Mouse (Mus musculus) spleen, postnatal 36 days (tissue): ENCODE measurements around the gene Prm2.
"Not testable (repeated sequence)": the region's sequence is repeated elsewhere in the genome, so short reads cannot be mapped to it uniquely, and the experiment has no call there.

Experiments
- DNase-seq, 2 experiments: peaks; one replicate each; pipeline ENCODE4 v3.0.0; 2022; ENCODE audit warnings: low spot score in 2 of 2, mixed read lengths in 1 of 2

The Prm2 gene

DNA sequence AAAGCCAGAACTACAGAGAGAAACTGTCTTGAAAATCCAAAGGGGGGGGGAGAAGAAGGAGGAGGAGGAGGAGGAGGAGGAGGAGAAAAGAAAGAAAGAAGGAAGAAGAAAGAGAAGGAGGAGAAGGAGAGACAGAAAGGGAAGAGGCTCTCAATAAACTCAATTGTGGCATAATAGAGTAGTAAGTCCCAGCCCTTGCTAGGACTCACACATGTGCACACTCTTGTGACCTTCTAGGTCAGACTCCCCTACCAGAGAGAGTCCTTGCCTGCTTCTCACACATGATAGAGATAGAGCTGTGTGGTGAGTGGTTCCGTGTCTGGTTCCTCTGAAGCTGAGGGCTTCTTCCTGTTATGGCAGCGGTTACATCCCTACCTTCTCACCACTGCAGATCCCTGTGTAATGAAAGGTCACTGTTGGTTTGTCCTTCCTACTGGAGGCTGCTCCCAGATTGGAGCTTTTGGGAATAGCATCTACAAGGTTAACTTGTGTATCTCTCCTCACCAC lies 17.0 kb upstream of the Prm2 start, which contains the start of gene Gm11172:
Gm11172 (plus strand) TSS at position 51 of the 507 bp plus-strand sequence.
- no peak for DNase-seq

DNA sequence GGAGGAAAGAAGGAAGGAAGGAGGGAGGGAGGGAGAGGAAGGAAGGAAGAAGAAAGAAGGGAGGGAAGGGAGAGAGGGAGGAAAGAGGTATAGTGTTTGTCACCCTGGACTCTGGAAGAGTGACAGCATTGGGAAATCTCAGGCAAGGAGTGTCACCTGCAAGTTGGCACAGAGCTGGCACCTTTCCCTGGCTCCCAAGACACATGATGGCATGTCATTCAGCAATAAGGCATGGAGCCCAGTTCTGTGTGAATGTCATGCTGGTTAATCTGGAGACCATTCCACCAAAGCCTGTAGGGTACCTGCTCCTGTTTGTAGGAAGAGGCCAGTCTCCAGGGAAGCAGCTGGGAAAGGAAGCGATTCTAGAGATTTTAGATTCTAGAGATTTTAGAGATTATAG lies 14.4 kb upstream of the Prm2 start:
- DNase-seq: no peak

DNA sequence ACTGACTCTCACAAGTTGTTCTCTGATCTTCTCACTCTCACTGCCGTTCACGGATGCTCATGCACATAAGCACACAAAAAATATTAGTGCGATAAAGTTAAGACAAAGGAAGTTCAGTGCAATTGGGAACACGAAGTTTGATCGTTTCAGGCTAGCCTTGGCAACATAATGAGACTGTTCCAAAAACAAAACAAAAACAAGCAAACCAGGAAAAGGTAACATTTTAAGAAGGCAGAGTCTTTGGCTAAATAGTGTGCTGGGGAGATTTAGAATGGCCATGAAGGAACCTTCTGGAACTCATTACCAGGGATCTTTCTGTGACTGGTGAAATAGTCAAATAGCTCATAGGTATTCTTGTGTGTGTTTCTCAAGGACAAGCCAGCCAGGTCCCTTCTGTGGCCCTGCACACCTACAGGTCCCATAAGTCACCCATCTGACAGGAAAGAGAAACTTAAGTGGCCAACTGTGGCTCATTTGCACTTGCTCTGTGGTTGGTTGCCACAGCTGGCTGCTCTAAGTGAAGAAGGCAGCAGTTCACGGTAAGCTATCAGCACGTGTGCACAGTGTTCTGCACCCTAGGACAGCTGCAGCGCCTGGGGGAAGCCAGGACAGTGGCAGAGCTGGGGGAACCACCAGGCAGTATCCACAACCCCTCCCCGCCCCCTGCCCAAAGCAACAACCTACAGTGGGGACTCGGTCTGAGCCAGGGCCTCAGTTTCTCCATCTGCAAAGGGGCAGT lies 10.0 kb upstream of the Prm2 start, which contains the start of gene Prm1:
Prm1 (minus strand) TSS at position 51 of the 739 bp plus-strand sequence.
- DNase-seq: peak; percentile 64 to 67

DNA sequence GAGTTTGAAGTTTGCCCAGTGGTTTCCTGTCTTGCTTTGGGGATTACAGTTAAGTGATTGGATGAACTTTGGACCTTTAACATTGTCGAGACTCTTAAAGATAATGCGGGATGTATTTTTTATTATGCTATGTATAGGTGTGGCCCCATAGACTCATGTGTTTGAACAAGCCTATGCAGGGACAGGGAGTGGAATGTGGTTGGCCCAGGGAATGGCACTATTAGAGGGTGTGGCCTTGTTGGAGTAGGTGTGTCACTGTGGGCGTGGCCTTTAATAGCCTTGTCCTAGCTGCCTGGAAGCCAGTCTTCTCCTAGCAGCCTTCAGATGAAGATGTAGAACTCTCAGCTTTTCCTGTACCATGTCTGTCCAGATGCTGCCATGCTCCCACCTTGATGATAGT lies 6.5 kb upstream of the Prm2 start:
- not testable (repeated sequence) for DNase-seq

DNA sequence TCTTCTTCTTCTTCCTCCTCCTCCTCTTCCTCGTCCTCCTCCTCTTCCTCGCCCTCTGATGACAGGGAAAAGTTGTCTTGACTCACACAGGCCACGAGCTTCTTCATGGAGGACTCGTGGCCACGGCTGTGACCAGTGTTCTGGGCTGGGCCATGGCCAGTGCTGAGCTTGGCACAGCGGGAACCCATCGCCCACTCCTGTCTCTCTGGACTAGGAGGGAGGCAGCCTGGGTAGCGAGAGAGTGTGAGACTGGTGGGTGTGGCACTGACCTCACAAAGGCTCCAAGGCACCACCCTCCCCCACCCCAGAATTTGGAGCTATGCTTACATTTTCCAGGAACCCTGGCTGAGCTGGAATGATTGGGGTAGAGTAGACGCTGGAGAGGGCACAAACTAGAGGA lies 5.2 kb downstream of the Prm2 start, which contains the start of gene Prm3:
Prm3 (minus strand) TSS at position 213 of the 400 bp plus-strand sequence.
- DNase-seq: no peak

DNA sequence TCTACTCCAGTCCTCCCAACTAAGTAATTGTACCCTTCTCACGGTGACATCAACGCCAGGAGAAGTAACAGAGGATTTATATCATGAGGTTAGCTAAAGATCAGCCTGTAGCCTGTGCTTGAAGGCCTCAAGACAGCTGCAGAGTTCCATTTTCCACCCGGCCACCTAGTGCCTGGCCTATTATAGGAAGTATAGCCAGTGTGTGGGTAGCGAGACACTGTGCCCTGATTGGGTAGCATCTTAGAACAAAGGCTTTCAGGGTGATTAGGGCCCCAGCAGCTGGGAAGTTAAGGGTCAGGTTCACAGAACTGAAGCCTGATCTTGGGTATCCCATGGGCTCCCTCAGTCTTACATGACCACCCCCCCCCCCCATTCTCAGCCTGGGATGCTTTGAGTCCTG lies 7.1 kb downstream of the Prm2 start:
- no peak for DNase-seq

DNA sequence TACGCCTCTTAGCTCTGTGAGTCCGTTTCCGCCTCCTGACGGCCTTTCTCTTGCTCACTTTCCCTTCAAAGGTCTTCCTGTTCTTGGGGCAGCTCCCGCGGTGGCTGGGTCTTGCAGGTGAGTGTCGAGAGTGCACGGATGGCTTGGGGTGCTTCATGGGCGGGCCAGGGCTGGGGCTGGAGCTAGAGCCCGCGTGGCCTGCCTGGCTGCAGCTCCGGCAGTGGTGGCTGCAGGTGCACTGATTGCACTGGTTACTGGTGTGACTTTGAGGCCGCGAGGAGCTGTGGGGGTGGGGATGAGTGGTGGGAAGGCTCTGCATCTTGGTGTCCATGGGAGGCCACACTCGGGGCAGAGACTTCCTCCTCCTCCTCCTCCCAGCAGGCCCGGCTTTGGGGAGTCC lies 7.7 kb downstream of the Prm2 start, which contains the start of gene Tnp2:
Tnp2 (minus strand) TSS at position 390 of the 400 bp plus-strand sequence.
- DNase-seq: peak; percentile 29 to 40

DNA sequence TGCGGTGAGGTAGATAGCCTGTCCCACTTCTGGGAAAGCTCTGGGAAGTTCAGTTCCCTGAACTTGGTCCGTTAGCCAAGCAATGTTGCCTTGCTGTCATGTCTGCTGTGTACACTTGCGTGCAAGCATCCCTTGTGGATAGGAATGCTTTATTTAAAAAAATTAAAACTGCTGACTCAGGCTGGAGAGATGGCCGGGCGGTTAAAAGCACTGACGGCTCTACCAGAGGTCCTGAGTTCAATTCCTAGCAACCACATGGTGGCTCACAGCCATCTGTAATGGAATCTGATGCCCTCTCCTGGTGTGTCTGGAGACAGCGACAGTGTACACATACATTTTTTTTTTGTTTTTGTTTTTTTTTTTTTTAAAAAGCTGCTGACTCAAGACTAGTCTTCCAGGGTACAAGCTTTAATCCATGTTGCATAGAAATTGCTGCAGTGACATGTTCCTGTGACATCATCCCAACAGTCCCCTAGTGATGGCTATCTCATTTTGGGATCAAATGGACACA lies 8.3 kb downstream of the Prm2 start:
- no peak for DNase-seq

DNA sequence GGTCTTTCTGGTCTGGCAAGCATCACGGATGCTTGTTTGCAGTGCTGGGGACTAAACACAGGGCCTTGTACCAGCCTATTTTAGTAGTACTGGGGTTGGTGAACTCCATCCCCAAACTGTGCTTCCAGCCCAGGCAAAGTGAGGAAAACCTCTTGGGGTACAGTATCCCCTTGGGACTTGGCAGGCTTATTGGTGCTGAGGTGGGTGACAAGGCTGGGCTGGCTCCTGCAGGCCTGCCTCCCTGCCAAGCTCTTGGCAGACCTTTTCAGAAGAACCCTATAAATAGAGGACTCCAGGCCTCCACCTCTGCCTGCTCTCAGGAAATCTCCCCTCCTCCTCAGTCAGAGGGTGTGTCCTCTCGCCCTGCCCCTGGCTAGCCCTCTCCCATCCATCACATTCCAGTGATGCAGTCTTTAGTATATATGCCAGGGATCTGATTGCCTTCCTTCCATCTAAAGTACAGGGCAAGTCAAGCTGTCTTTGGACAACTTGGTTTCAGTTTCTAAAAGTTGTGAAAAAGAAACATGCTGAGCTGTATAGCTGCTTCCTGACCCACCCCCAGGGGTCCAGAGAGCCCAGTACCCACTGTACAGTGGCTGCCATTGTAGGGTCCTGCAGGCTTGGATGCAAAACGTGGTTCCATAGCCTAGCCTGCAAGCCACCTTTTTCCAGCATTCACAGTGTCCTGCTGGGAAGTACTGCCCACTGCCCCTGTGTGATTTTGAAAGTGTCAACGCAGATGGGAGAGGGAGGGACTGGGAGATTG lies 9.0 kb downstream of the Prm2 start:
- DNase-seq: no peak

DNA sequence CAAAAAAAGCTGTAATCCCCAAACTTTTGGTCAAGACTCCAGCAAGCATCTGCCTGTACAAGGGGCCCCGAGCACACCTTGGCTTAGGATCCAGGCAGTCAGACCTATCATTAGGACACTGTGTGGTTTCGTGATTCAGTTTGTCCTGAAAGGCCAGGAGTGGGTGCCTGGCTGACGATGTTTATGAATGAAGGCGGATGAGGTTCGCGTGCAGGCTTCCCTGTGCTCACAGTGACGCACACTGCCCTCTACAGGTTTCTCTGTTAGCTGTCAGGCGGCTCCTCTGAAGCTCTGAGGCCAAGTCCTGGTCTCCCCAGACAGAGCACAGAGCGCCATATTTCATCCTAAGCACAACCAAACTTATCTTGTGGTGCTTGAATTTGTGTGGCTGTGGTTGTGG lies 9.6 kb downstream of the Prm2 start:
- peak; percentile 83 to 87 for DNase-seq

DNA sequence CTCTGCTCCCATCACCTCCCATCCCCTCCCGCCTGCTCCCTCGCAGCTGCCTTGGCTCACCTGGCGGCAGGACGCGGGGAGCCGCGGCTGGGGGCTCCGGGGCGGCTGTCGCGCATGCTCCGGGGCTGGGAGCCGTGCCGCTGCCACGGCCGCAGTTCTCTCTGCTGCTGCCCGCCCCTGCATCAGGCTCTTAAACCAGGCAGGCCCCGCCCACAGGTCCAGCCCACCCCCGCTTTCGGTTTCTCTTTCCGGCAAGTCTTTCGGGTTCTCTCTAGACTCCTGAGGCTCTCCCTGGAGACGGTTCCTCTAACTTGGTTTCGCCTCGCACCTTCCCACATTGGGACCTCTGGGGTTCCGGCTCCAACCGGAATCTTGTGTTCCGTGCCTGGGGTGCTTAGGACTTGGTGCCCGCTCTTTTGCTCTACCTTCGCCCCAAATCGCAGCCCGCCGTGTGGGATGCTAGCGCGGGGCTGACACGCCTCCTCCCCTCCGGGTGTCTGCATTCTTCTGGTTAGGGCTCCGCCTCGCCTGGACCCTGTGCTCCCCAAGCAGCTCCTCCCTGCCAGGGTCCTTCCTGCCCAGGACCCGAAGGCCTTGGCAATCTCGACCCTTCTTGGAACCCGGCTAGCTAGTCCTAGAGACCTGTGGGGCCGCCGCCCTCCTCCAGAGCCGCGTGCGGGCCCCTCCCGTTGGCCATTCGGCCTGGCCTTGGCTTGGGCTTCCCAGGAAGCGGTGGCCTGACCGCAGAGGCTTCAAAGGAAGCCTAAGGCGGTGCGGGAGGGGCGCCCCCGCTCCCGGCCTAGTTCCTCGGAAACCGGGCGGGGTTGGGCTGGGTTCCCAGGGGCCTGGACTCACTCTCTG lies 10.3 kb downstream of the Prm2 start, which contains the start of gene Socs1:
Socs1 (minus strand) TSS at position 166 of the 861 bp plus-strand sequence.
- DNase-seq: peak; percentile 87 to 90

DNA sequence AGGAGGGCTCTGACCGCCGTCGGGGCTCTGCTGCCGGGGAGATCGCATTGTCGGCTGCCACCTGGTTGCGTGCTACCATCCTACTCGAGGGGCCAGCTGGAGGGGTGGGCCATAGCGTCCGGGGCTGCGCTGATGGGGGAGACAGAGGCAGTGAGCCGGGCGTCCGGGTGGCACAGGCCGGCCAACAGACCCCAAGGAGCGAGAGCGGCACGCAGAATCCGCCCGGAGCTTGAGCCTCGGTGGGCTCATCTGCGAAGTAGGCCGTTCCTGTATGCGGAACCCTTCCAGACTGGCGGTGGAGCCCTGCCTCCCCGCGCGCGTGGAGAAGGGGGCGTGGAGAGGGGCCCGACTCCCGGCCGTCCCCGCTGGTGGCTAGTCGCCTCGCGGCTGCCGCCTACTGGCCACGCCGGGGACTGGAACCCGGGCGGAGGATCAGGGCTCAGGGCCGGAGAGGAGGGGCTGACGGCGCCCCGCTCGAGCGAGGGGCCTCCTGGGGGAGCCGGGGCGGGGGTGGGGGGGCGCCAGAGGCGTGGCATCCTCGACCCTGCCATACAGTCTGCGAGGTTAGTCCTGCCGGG lies 11.1 kb downstream of the Prm2 start:
- DNase-seq: peak; percentile 86 to 87

DNA sequence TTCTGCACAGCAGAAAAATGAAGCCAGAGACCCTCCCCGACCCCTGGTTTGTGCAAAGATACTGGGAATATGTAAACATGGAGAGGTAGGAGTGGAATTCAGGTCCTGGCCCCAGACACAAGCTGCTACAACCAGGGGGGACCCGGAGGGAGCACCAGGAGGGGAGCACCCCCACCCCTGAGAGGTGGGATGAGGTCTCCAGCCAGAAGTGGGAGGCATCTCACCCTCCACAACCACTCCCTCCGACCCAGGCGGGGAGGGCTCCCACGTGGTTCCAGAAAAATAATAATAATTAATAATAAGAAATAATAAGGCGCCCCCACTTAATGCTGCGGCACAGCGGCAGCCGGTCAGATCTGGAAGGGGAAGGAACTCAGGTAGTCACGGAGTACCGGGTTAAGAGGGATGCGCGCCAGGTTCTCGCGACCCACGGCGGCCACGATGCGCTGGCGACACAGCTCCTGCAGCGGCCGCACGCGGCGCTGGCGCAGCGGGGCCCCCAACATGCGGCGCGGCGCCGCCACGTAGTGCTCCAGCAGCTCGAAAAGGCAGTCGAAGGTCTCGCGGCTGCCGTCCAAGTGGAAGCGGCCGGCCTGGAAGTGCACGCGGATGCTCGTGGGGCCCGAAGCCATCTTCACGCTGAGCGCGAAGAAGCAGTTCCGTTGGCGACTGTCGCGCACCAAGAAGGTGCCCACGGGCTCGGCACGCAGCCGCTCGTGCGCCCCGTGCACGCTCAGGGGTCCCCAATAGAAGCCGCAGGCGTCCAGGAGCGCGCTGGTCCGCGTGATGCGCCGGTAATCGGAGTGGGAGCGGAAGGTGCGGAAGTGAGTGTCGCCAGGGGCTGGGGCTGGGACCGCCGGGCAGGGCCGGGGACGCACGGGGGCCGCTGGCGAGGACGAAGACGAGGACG lies 11.8 kb downstream of the Prm2 start:
- DNase-seq: peak; percentile 7 to 31

DNA sequence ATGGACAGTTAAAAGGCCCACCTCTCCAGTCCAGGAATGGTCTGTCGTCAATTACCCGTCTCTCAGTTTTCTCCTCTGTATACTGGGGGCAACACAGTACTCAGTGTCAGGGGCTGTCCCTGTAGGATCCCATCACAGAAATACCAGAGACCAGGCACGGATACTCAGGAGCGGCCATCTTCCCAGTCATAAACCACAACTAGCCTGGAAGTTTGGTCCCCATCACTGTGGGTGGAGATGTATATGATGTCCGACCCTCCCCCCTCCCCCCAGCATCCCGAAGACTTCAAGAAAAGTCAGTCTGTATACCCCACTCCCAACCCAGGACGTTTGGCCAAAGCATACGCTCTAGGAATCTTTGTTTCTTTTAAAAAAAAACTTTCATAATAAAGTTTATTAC lies 12.5 kb downstream of the Prm2 start:
- DNase-seq: no peak

DNA sequence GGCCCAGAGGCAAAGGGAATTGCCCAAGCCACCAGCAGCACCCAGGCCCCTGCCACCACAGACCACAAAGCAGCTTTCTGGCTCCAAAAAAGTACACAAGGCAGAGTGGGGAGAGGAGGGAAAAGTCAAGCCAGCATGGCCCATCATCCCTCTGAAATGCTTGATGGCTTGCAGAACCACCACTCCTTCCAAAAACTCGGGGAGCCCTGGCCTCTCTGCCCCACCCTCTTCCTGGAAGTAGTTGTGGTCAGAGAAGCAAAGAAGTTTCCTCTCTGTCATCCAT lies 12.8 kb downstream of the Prm2 start:
- DNase-seq: no peak

DNA sequence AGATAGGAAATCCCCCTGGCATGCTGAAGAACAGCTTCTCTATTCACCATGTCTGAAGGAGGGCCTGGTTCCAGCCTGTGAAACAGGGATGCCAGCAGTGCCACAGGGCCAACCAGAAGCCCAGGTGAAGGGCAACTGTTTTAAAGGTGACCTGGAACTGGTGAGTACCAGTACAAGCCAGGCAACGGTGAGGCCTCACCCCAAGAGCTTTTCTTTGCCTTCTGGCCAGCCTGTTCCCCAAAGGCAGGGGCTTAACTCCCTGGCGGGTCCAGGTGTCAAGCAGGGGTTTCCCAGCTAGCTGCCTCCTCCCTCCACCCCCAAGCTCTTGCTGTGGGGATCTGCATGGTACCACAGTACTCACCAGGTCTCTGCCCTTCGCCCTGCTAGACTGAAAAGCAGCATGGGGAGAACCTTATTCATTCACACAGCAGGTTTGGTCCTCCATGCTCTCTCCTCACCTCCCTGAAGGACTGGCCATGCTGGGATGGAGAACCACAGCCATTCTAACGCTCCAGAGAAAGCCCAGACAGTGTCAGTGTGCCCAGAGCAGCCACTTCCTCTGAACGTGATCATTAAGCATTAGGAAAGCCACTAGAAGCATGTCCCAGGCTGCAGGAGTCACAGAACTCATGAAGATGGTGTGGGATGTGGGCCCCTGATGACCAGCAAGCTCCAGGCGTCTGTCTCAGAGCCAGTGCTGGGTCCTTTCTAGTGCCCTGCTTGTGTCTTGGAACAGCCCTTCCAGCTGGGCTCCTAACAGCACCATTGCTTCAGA lies 13.4 kb downstream of the Prm2 start:
- no peak for DNase-seq

DNA sequence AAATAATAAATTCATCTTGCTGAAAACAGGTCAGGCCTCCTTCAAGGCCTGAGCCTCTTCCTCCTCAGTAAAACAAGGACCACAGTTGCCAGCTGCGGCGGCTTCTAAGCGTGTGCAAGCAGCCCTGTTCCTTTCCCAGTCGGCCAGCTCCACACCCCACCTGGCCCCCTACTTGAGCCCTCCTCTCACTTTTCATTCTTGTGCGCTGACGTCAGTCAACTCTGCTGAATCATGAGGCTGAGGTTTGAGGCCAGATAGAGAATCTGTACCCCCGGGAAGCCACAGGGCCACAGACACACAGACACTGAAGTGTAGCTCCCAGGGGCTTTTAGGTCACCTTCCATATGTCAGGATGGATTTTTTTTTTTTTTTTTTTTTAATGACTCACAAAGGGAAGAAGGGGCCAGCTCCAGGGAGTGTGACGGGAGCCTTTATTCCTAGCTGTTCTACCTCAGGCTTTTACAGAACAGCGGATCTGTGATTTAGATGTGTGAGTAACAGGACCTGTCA lies 14.0 kb downstream of the Prm2 start:
- no peak for DNase-seq

DNA sequence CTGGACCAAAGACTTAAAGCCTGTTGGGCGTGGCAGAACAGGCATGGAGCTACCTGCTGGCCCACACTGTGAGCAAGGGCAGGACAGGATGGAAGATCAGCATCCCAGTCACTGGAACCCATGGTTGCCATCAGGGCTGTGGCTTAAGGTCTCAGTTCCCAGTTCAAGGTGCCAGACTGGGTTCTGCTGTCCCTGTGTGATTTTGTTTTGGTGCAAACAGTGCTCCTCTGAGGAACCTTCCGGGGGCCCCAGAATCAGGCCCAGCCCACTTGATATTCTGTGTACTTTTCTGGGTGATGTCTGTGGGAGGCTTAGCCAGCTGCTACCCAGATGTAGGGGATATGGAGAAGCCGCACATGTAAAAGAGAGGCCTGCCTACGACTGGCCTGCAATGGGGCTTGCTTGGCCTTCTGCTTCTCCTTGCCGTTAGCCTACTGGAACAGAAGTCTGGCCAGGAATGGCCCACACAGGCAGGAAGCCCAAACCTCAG lies 15.3 kb downstream of the Prm2 start:
- no peak for DNase-seq

DNA sequence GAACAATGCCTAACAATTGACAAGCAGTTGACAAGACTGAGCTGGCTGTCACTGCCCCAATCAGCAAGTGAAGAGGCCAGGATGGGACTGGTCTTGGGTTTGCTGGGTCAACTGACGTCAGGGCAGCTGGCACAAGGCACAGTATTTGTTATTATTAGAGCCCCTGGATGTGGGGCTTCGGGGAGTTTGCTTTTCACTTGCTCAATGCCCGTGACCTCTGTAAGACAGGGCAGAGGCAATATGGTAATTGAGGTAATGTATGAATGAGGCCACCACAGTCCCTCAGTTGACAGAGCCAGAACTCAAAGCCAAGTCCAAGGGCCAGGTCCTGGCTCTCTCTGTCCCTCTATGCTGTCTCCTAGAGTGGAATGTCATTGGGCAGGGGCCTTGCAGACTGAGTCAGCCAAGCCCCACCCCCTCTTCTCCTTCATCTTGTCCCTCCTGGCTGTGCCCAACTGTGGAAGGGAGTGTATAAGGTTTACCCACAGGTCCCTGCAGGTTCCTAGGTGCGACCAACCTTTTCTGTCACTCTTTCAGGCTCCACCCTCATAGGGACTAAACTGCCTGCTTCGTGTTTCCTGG lies 18.3 kb downstream of the Prm2 start:
- DNase-seq: no peak
